Mouse (Mus musculus): ENCODE data around the gene Exosc10. TPM values are rescaled to one million over a fixed set of nuclear protein-coding genes. Genes with fewer than 3 reads are reported as not detected.

Exosc10 gene
- polyA plus RNA-seq, 3 experiments from 2014 or later, result 63.8 to 103 (median 96.2) TPM

DNA sequence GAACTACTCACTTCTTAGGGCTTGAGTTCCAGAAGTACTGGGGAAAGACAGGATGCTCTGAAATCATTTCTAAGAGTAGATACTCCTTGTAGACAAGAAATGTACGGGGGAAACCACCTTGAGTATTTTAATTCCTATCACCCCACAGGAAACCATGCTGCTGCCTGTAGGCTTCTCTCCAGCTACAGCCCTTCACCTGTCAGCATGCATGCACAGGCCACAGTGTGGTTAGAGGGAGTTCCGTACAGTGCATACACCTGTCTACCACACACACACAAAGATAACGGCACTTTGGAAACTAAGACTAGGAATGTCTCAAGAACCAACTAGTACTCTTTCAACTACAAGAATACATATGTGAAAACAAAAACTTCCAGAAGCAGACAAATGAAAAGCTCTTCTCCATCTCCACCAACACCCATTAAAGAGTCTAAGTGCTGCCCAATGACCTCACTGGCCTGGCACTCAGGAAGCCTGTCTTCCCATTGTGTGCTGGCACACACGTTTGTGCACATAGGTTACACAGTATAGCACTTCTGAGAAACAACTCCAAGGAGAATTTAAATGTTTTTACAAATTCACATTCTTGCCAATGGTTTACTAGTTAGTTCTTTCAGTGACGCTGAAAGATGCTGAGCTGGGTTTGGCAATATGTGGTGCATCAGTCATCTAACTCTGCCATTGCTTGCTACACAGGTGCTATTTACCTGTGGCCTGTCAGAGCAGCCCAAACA is 52.6 kb downstream of the Exosc10 start:
- ATAC-seq, result no peak

DNA sequence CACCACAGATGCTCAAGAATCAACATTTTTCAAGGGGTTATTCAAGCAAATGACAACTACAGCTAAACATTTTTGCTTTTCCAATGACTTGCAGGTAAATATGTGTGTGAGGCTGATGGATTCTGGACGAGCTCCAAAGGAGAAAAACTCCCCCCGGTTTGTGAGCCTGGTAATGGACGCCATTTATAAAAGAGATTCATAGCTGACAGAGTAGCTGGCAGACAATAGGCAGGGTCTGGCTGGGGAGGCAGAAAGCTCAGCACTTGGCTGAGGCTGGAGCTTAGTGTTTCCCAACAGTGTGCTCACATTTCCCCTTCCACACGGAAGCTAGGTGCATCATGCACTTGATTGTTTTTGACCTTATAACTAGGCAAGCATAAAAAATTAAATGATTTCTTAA is 54.3 kb downstream of the Exosc10 start:
- no peak for ATAC-seq

DNA sequence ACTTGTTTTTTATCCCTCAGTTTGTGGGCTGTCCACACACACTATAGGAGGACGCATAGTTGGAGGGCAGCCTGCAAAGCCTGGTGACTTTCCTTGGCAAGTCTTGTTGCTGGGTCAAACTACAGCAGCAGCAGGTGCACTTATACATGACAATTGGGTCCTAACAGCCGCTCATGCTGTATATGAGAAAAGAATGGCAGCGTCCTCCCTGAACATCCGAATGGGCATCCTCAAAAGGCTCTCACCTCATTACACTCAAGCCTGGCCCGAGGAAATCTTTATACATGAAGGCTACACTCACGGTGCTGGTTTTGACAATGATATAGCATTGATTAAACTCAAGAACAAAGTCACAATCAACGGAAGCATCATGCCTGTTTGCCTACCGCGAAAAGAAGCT is 55.5 kb downstream of the Exosc10 start:
- ATAC-seq, result no peak

DNA sequence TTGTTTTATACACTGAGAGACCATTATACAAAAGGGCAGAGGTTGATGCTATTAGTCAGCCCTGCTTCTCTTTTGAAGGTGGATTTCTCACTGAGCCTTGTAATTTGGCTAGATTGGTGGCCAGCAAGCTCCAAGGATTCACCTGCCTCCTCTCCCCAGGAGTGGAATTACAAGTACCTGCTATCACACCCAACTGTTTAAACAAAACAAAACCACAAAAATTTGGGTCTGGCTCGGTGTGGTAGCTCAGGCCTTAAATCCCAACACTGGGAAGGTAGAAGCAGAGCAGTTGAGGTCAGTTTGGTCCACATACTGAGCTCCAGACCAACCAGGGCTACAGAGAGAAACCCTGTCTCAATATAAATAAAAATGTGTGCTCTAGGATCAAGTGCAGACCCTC is 61.6 kb downstream of the Exosc10 start:
- no peak for ATAC-seq

DNA sequence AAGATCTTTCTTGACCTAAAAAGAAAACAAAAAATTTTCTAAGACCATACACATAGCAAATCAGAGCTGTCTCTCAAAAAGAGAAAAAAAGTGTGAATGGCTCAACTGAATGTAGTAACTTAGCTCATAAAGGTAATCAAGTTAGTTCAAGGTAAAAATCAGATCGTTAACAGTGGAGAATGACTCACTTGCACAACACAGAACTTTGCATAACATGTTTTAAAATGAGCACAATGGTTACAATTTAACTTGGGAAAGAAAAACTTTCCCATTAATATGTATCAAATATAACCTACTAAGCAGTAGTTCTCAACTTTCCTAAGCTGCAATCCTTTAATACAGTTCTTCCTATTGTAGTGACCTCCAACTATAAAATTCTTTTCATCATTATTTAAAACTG is 62.5 kb downstream of the Exosc10 start:
- ATAC-seq, result no peak

DNA sequence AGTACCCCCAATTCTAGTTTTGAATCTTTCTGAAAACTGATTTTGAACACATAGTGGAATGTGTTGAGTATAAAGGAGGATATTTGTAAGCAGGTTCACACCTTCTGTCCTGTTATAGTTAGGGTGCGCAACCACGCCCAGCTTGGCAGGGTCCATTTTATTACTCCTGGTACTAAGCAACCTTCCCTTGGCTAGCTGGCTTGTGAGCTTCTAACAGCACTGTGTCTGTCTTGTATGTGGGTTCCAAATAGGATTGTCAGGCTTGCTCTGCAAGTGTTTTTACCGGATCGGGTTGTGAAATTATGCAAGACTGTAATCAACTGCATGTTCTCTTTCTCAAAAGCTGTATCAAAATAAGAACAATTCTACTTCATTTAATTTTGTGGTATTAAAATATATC is 64.3 kb downstream of the Exosc10 start:
- ATAC-seq, result no peak

DNA sequence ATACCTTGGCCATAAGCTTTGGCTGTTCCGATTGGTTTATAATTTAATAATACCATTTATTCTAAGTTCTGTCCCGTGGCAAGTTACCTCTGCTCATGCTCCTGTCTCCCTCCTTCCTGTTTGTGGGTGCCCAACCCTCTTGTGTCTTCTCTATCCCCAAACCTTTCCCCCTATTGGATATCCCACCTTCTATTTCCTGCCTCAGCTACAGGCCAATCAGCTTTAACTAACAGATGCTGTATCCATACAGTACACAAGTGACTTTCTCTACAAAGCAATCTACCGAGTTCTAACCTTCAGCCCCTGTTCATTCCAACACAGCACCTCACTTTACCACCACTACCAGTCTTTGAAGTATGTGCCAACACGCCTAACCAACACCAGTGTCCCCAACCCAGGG is 65.4 kb downstream of the Exosc10 start:
- no peak for ATAC-seq

DNA sequence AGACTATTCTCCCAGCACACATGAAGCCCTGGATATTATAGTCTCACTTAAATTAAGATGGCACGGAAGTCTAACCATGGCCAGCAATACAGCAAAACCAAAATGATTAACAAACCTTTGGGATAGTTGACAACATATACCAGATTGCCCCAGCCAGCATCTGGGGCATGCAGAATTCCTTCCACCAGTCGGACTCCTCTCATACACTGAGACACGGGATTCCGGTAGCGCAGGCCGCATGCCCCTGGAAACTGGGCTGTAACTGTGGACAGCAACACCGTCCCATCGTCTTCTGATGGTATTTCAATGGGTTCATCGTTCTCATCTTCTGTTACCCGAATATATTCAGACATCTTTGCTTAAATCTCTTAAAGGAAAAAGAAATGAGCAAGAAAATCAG is 66.8 kb downstream of the Exosc10 start:
- ATAC-seq, result no peak

DNA sequence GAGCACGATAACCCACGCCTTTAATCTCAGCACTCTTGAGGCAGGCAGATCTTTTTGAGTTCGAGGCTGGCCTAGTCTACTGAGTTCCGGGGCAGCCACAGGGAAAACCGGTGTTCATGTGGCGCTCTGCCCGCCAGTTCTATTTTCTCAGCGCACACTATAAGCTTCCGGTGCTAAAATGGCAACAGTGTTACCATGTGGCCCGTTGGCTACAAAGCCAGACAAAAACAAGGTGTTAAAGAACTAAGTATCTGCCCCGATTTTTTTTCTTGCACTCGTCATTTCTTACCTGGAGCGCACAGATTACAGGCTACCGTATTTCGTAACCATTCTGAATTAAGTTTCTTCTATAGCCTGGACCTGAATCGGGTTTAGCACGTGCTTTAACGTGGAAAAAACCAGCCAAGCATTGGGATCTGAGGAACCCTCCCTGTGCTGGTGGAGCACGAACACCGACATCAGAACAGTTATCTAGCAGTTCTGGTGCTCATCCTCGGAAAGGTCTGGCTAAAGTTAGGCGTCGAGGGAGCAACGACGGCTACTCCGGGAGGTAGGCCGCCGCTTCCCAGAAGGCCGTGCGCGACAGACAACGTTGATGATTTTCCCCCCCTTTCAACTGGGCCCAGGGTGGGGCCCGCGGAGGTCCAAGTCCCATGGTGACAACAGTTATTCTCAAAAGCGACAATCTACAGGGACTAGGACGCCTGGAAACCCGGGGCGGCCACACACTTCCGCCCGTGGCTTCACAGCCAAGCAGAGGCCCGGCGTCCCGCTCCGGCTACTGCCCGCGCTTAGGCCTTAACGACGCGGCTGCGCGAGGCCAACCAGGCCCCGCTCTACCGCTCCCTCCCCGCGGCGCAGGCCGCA is 67.8 kb downstream of the Exosc10 start:
- peak; percentile 35 for ATAC-seq

DNA sequence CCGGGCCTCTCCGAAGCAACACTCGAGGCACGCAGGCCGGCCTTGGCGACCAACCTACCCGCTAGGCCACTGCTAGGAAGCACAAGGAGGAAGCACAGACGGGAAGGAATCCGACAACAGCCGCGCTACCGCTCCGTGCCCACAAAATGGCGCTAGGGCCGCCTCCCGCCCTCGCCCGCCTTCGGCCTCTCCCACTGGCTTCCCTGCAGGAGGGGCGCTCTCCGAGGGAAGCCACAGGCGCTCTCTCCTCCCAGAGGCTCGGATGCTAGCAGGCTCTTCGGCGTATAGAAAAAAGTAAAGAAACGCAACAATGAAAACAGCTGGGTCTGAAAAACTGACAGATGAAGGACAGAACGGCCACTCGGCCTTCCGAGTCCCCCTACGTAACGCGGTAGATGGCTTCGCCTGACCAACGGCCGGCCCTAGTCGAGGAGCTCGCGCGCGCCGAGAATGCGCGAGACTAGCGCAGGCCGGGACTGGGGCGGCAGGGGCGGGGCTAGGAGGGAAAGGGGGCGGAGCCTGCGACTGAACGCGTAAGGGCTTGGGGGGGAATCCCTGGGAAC is 68.5 kb downstream of the Exosc10 start, which contains the start of gene Tardbp:
TSS of gene Tardbp (minus strand) at position 397 of the 563 bp plus-strand sequence.
- peak; percentile 90 for ATAC-seq

DNA sequence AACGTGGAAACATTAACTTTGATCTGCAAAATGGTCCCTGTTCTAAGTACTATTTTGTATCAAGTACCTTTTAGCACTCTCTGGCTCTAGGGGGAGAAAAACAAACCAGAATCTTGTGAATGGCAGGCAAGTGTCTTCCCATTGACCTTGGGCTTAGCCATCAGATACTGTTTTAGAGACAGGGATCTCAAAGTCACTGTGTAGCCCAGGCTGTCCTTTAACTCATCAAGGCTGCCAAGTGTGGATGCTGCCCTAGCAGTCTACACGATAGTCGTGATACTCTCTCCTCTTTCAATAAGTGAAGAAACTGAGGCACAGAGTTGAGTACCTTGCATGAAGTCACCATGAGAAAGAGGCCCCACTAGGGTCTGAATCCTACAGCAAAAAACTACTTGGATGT is 69.0 kb downstream of the Exosc10 start:
- ATAC-seq, result no peak

Other genes with a start within 250 kb of the Exosc10 start
- gene Ubiad1, start 113.7 kb upstream of the Exosc10 start, polyA plus RNA-seq (2017; shearing (Covaris generic)), result 1 to 10 TPM; 8.6 to 9.2 (median 8.7) TPM
- gene Mtor, start 109.8 kb upstream of the Exosc10 start, polyA plus RNA-seq (2017; shearing (Covaris generic)), result 10 to 100 TPM; 10.1 to 13.5 (median 11.7) TPM
- under 1 TPM; 0.16 to 0.61 (median 0.36) TPM for gene Angptl7, start 58.0 kb upstream of the Exosc10 start, polyA plus RNA-seq (2017; shearing (Covaris generic))
- gene Srm, start 33.1 kb downstream of the Exosc10 start, polyA plus RNA-seq (2017; shearing (Covaris generic)), result 1 to 10 TPM; 4.7 to 5.2 (median 4.8) TPM
- gene Masp2, start 44.1 kb downstream of the Exosc10 start, polyA plus RNA-seq (2017; shearing (Covaris generic)), result under 1 TPM in 1 of 3 experiments, not detected in 2; 0.63 TPM
- gene Tardbp, start 68.6 kb downstream of the Exosc10 start, polyA plus RNA-seq (2017; shearing (Covaris generic)), result 100 to 1,000 TPM; 149 to 182 (median 164) TPM
- not detected for gene Gm572, start 84.9 kb downstream of the Exosc10 start, polyA plus RNA-seq (2017; shearing (Covaris generic))
- gene Casz1, start 246.0 kb downstream of the Exosc10 start, polyA plus RNA-seq (2017; shearing (Covaris generic)), result 1 to 10 TPM in 1 of 3 experiments, under 1 TPM in 2; 0.58 to 1.8 (median 0.80) TPM